Mouse (Mus musculus) heart, adult 2 months (tissue): ENCODE measurements at regions not wholly inside any gene's neighbourhood (a gene's known extent, or its start where the extent isn't known, plus 50 kb on each side); places are given as distances from the start of the nearest gene placed in this dataset.

Experiments used
- CTCF ChIP-seq: fragments of 200-600 bp; IDR thresholded peaks from 2 replicates; pipeline ENCODE4 v1.8.1; 2022; ENCODE audit warnings: antibody characterized with exemption, mild to moderate bottlenecking, moderate library complexity
- EP300 ChIP-seq: fragments of 200-500 bp; IDR thresholded peaks from 2 replicates; pipeline ENCODE4 v1.6.1; 2011; ENCODE audit warnings: low read depth, low read length, control low read depth; ENCODE audit not compliant: insufficient read depth

DNA sequence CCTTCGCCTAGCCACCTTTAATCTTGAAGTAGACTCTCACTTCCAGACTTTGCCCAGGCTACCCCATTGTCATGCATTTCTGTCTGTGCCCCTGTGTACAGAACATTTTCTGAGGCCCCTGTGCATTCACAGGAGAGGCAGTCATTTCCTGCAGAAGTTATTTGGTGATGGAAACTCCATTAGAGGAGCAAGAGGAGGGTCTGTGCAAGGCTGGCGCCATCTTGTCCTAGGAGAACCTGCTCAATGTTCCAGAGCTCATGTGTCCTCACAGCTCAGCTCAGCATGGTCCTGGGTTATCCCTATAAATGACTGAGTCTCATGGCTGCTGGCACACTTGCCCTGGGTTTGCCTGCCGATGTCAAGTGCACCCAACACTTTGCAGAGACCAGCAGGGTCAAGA lies 413.1 kb downstream of the Cdh26 start:
- no peak for TF ChIP-seq EP300
- no peak for TF ChIP-seq CTCF
